Comparison of ENCODE assay signal across 22 mouse cellular contexts in genomic region chr2:11635035-11635434, GRCm38 (mm10). TPM values are rescaled to one million over a fixed set of nuclear protein-coding genes. Genes with fewer than 3 reads are reported as not detected.
"Had no signal": no experiment of that assay in that cellular context is flagged by ENCODE, and none has a peak within 500 bp of the region (broad histone marks: within the 10 kb centered on the region; RNA-seq: fewer than 3 reads in every experiment).

No protein-coding gene starts in this region.

- H3K9me3 ChIP-seq: intestine, embryonic 15.5 days; limb, embryonic 15.5 days; liver, embryonic 13.5 days; midbrain, embryonic 12.5 days; neural tube, embryonic 15.5 days had no signal

- H3K27ac ChIP-seq: intestine, embryonic 15.5 days; limb, embryonic 15.5 days; liver, embryonic 13.5 days; midbrain, embryonic 12.5 days; neural tube, embryonic 15.5 days had no signal

- H3K9ac ChIP-seq: intestine, embryonic 15.5 days; limb, embryonic 15.5 days; liver, embryonic 13.5 days; midbrain, embryonic 12.5 days; neural tube, embryonic 15.5 days had no signal

- DNase-seq: kidney, adult 18-20 months; kidney, postnatal 25 days; layer of hippocampus, postnatal 36 days; liver, embryonic 13.5 days; lung, adult 18-20 months; right cerebral cortex, adult 18-20 months; right cerebral cortex, postnatal 25 days had no signal

- H3K4me2 ChIP-seq: intestine, embryonic 15.5 days; limb, embryonic 15.5 days; liver, embryonic 13.5 days; midbrain, embryonic 12.5 days; neural tube, embryonic 15.5 days had no signal

- H3K4me3 ChIP-seq: intestine, embryonic 15.5 days; limb, embryonic 15.5 days; liver, embryonic 13.5 days; midbrain, embryonic 12.5 days; neural tube, embryonic 15.5 days had no signal

- H3K27me3 ChIP-seq: intestine, embryonic 15.5 days; limb, embryonic 15.5 days; liver, embryonic 13.5 days; midbrain, embryonic 12.5 days; neural tube, embryonic 15.5 days had no signal

- H3K36me3 ChIP-seq: intestine, embryonic 15.5 days; limb, embryonic 15.5 days; liver, embryonic 13.5 days; midbrain, embryonic 12.5 days; neural tube, embryonic 15.5 days had no signal

- ATAC-seq: intestine, embryonic 15.5 days had no signal

- H3K4me1 ChIP-seq: intestine, embryonic 15.5 days; limb, embryonic 15.5 days; liver, embryonic 13.5 days; midbrain, embryonic 12.5 days; neural tube, embryonic 15.5 days had no signal

RNA-seq across cellular contexts. Expression of gene Il2ra, which starts 7.6 kb away (rescaled TPM):
- total RNA-seq: left cerebral cortex, postnatal 25 days; midbrain, postnatal 0 days had no signal
- polyA plus RNA-seq: kidney, embryonic 14.5 days; limb, embryonic 11.5 days; limb, embryonic 15.5 days; liver, embryonic 13.5 days; midbrain, postnatal 0 days; neural tube, embryonic 11.5 days; neural tube, embryonic 15.5 days; stomach, embryonic 14.5 days had no signal

RNA-seq across cellular contexts. Expression of gene Gm17490, which starts 9.0 kb away (rescaled TPM):
- total RNA-seq: layer of hippocampus, postnatal 36 days; left cerebral cortex, adult 8-10 months; left cerebral cortex, postnatal 25 days; megakaryocyte-erythroid progenitor cell, adult 5-6 weeks; midbrain, postnatal 0 days had no signal
- polyA plus RNA-seq: intestine, embryonic 15.5 days; kidney, embryonic 14.5 days; limb, embryonic 11.5 days; limb, embryonic 15.5 days; liver, embryonic 13.5 days; lung, embryonic 16.5 days; midbrain, embryonic 12.5 days; midbrain, postnatal 0 days; neural tube, embryonic 11.5 days; neural tube, embryonic 15.5 days; small intestine, adult 2 months; stomach, embryonic 14.5 days; urinary bladder, adult 2 months had no signal
